Mouse (Mus musculus): ENCODE measurements around the gene Cdk7. TPM values are rescaled to one million over a fixed set of nuclear protein-coding genes. Genes with fewer than 3 reads are reported as not detected.
"Not testable (repeated sequence)": the region's sequence is repeated elsewhere in the genome, so short reads cannot be mapped to it uniquely, and the experiment has no call there.

Cdk7 gene
- total RNA-seq (2021) = 10 to 100 TPM in 1 of 2 experiments, 1 to 10 TPM in 1; 9.8 to 12.4 TPM
- long read RNA-seq, experiment 1, transcript Cdk7-201 (12 exons, 1,988 nt) = major isoform, 7 of 10 reads
- long read RNA-seq, experiment 1, partial matches to known transcripts = 2 of 10 reads
- long read RNA-seq, experiment 1, other reads (novel, unspliced or antisense) = 1 of 10 reads
- long read RNA-seq, experiment 2, transcript Cdk7-201 (12 exons, 1,988 nt) = major isoform, 11 of 14 reads
- long read RNA-seq, experiment 2, partial matches to known transcripts = 2 of 14 reads
- long read RNA-seq, experiment 2, other reads (novel, unspliced or antisense) = 1 of 14 reads

GRCm38 (mm10) chr13:100730861-100731176, at the start of gene Cdk7:
TSS of gene Cdk7 (minus strand) at chr13:100730939.
- intact Hi-C loops (cut with DNase I) = loop anchor here (10.0 kb wide), 1 partner anchor 626 kb away; the partner anchor contains the start of genes Bdp1 and Serf1
- peak; percentile 87 to 89 for DNase-seq

- intact Hi-C loops (cut with DNase I) = no loop called here
- no peak for DNase-seq
Observed at GRCm38 (mm10) chr13:100777491-100777890, 46.8 kb upstream of the Cdk7 start.

- intact Hi-C loops (cut with DNase I) = no loop called here
- no peak for DNase-seq
Observed at GRCm38 (mm10) chr13:100776710-100777109, 46.0 kb upstream of the Cdk7 start.

- intact Hi-C loops (cut with DNase I) = no loop called here
- DNase-seq = no peak
Observed at GRCm38 (mm10) chr13:100776056-100776419, 45.3 kb upstream of the Cdk7 start.

GRCm38 (mm10) chr13:100775252-100776055, 44.7 kb upstream of the Cdk7 start, which contains the start of gene Cenph:
TSS of gene Cenph (minus strand) at chr13:100775899.
- DNase-seq = peak; percentile 60 to 75
- intact Hi-C loops (cut with DNase I) = no loop called here

GRCm38 (mm10) chr13:100774704-100775103, 44.0 kb upstream of the Cdk7 start:
- no peak for DNase-seq
- intact Hi-C loops (cut with DNase I) = no loop called here

- intact Hi-C loops (cut with DNase I) = no loop called here
- no peak for DNase-seq
Observed at GRCm38 (mm10) chr13:100755329-100755728, 24.6 kb upstream of the Cdk7 start.

- intact Hi-C loops (cut with DNase I) = no loop called here
- no peak for DNase-seq
Observed at GRCm38 (mm10) chr13:100754186-100754585, 23.4 kb upstream of the Cdk7 start.

GRCm38 (mm10) chr13:100753011-100753410, 22.3 kb upstream of the Cdk7 start:
- DNase-seq = no peak
- intact Hi-C loops (cut with DNase I) = no loop called here

GRCm38 (mm10) chr13:100752529-100752928, 21.8 kb upstream of the Cdk7 start:
- DNase-seq = no peak
- intact Hi-C loops (cut with DNase I) = no loop called here

GRCm38 (mm10) chr13:100751402-100751801, 20.7 kb upstream of the Cdk7 start:
- intact Hi-C loops (cut with DNase I) = no loop called here
- DNase-seq = no peak

- no peak for DNase-seq
- intact Hi-C loops (cut with DNase I) = no loop called here
Observed at GRCm38 (mm10) chr13:100750799-100751198, 20.1 kb upstream of the Cdk7 start.

GRCm38 (mm10) chr13:100748638-100749037, 17.9 kb upstream of the Cdk7 start:
- intact Hi-C loops (cut with DNase I) = loop anchor here (10.0 kb wide), 1 partner anchor 76 kb away; no protein-coding TSS in a partner anchor
- no peak for DNase-seq

GRCm38 (mm10) chr13:100746090-100746489, 15.4 kb upstream of the Cdk7 start:
- intact Hi-C loops (cut with DNase I) = loop anchor here (10.0 kb wide), 1 partner anchor 79 kb away; no protein-coding TSS in a partner anchor
- no peak for DNase-seq

GRCm38 (mm10) chr13:100744036-100744744, 13.5 kb upstream of the Cdk7 start, which contains the start of gene Mrps36:
TSS of gene Mrps36 (minus strand) at chr13:100744659.
- DNase-seq = peak; percentile 84 to 88
- intact Hi-C loops (cut with DNase I) = loop anchor here (10.0 kb wide), 1 partner anchor 81 kb away; no protein-coding TSS in a partner anchor

- no peak for DNase-seq
- intact Hi-C loops (cut with DNase I) = loop anchor here (10.0 kb wide), 1 partner anchor 81 kb away; no protein-coding TSS in a partner anchor
Observed at GRCm38 (mm10) chr13:100743346-100744035, 12.8 kb upstream of the Cdk7 start.

GRCm38 (mm10) chr13:100742831-100743230, 12.1 kb upstream of the Cdk7 start:
- intact Hi-C loops (cut with DNase I) = loop anchor here (10.0 kb wide), 1 partner anchor 82 kb away; no protein-coding TSS in a partner anchor
- no peak for DNase-seq

- no peak for DNase-seq
- intact Hi-C loops (cut with DNase I) = loop anchor here (10.0 kb wide), 1 partner anchor 628 kb away; the partner anchor contains the start of genes Bdp1 and Serf1
Observed at GRCm38 (mm10) chr13:100732756-100733155, 2.0 kb upstream of the Cdk7 start.

- not testable (repeated sequence) for DNase-seq
- intact Hi-C loops (cut with DNase I) = loop anchor here (10.0 kb wide), 1 partner anchor 627 kb away; the partner anchor contains the start of genes Bdp1 and Serf1
Observed at GRCm38 (mm10) chr13:100731462-100732046, 815 bp upstream of the Cdk7 start.

Measured in gastrocnemius, postnatal 36 days (tissue).